Mouse (Mus musculus): ENCODE results near the gene Iqschfp. TPM values are rescaled to one million over a fixed set of nuclear protein-coding genes. Genes with fewer than 3 reads are reported as not detected.

Iqschfp gene
- polyA plus RNA-seq, 1 experiment from 2014 or later: not detected

DNA sequence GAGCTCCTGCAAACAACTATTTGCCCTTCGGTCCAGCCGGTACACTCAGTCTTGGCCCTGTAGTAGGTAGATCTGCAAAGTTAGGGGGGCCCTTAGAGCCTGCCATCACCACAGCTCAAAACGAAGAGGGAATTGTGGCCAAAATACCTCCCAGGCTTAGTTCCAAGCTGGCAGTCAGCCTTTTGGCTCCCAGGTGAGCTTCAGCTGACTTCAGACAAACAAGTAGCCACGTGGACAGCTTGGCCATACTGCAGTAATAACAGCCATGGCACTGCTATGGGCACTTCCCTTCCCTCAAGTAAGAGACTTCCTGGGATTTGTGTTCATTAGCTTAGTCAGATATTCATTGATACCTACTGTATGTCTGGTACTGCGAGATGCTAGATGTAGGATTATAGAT, 668.0 kb downstream of the Iqschfp start:
- Histone ChIP-seq H3K4me2 (no peak overlapping the region), H3K9ac (ENCODE audit: low read depth, low read length) (no peak overlapping the region), H3K9me3 (ENCODE audit: control insufficient read depth, low read length) (no peaks in the 10 kb centered on the region), H3K27me3 (replicated peaks; ENCODE audit: control insufficient read depth, insufficient read depth, low read length) (no peaks in the 10 kb centered on the region), H3K4me1 (replicated peaks; ENCODE audit: control insufficient read depth, insufficient read depth, low read length) (no peaks in the 10 kb centered on the region; the same call in 1 of the 2 replicates), H3K27ac (ENCODE audit: low read depth, low read length) (no peak overlapping the region), H3K4me3 (ENCODE audit: low read depth, low read length) (no peak overlapping the region), H3K36me3 (ENCODE audit: control insufficient read depth, insufficient read depth, low read length) (no peaks in the 10 kb centered on the region)
- WGBS: 82% methylated on average over 5 of the region's 5 CpGs
- ATAC-seq (replicated peaks; ENCODE audit: low FRiP score): no peak
- DNase-seq (ENCODE audit: low spot score): no peak

DNA sequence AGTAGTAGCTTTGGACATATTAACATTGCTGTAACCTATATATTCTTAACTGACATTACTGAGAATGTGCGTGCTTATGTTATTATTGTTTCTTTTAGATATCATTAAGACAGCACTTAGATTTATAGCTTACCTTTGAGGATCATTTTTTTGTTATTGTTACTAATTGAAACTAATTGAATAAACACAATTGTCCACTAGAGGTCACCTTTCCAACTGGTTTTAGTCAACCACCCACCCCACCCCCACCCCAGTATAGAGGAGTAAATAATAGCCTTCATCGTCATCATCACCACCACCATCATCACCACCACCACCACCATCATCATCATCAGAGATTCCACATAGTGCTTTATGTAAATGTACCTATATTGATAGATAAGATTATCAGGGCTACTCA, 670.8 kb downstream of the Iqschfp start:
- H3K36me3 ChIP-seq (ENCODE audit: control insufficient read depth, insufficient read depth, low read length): no peaks in the 10 kb centered on the region
- no peak overlapping the region for H3K4me2 ChIP-seq
- no peak overlapping the region for H3K27ac ChIP-seq (ENCODE audit: low read depth, low read length)
- no peak overlapping the region for H3K9ac ChIP-seq (ENCODE audit: low read depth, low read length)
- no peak overlapping the region for H3K4me3 ChIP-seq (ENCODE audit: low read depth, low read length)
- ATAC-seq (replicated peaks; ENCODE audit: low FRiP score) (no peak), DNase-seq (ENCODE audit: low spot score) (no peak)
- H3K4me1 ChIP-seq (replicated peaks; ENCODE audit: control insufficient read depth, insufficient read depth, low read length): no peaks in the 10 kb centered on the region; the same call in 1 of the 2 replicates
- H3K27me3 ChIP-seq (replicated peaks; ENCODE audit: control insufficient read depth, insufficient read depth, low read length): no peaks in the 10 kb centered on the region
- H3K9me3 ChIP-seq (ENCODE audit: control insufficient read depth, low read length): no peaks in the 10 kb centered on the region
- WGBS: 65% methylated on average over 2 of the region's 2 CpGs

DNA sequence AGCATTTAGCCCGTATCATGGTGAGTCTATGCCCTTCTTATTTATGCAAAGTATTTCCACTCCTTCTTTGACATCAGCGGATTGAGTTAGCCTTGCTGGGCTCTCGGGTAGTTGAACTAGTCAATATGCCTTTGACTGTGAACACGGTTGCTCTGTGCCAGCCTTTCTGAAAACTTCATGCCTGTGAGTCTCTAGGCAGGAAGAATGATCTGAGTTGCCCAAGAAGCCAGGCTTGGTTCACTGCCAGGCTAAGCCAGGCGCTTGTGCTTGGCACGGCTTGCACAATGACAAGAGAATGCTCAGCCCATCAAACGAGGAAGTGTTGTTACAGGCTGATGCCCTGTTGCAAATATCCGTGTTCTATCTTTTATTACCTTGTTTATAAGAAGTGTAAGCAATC, 671.9 kb downstream of the Iqschfp start:
- no peak overlapping the region for H3K4me2 ChIP-seq
- no peaks in the 10 kb centered on the region for H3K27me3 ChIP-seq (replicated peaks; ENCODE audit: control insufficient read depth, insufficient read depth, low read length)
- no peak for ATAC-seq (replicated peaks; ENCODE audit: low FRiP score)
- H3K4me3 ChIP-seq (ENCODE audit: low read depth, low read length): no peak overlapping the region
- no peak overlapping the region for H3K27ac ChIP-seq (ENCODE audit: low read depth, low read length)
- DNase-seq (ENCODE audit: low spot score): no peak
- 76% methylated on average over 8 of the region's 8 CpGs for WGBS
- no peaks in the 10 kb centered on the region for H3K9me3 ChIP-seq (ENCODE audit: control insufficient read depth, low read length)
- no peak overlapping the region for H3K9ac ChIP-seq (ENCODE audit: low read depth, low read length)
- no peaks in the 10 kb centered on the region for H3K36me3 ChIP-seq (ENCODE audit: control insufficient read depth, insufficient read depth, low read length)
- H3K4me1 ChIP-seq (replicated peaks; ENCODE audit: control insufficient read depth, insufficient read depth, low read length): no peaks in the 10 kb centered on the region; the same call in 1 of the 2 replicates

DNA sequence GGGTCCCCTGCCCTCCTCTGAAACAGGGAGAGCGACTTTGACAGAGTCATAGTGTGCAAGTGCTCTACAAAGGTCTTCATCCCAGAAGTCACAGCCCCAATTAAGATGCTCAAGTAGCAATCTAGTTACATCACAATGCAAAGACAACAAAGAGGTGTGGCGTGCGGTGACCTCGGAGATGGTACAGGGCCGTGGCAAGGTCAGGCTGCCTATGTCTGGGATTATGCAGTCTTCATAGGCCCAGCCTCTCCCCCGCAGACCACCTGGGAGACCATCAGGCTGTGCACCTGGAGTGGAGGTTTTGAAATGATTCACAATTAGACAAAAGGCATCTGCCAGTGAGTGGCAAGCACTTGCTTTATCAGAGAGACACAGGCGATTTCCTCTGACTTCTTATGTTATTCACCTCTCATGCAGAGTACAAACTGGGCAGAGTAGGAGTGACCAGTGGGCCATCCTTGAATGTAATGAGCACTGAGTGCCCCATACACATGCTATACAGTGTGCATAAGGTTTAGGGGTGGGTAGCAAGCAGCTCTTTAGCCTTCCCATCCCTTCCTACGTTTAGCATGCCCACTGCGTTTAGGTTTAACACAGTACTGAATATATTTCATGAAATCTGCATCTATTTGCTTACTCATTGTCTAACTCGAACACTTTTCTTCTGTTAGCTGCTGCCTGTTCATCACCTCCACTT, 673.1 kb downstream of the Iqschfp start:
- Histone ChIP-seq H3K9ac (ENCODE audit: low read depth, low read length) (no peak overlapping the region), H3K27me3 (replicated peaks; ENCODE audit: control insufficient read depth, insufficient read depth, low read length) (no peaks in the 10 kb centered on the region), H3K4me1 (replicated peaks; ENCODE audit: control insufficient read depth, insufficient read depth, low read length) (no peaks in the 10 kb centered on the region), H3K36me3 (ENCODE audit: control insufficient read depth, insufficient read depth, low read length) (no peaks in the 10 kb centered on the region), H3K4me2 (no peak overlapping the region), H3K9me3 (ENCODE audit: control insufficient read depth, low read length) (no peaks in the 10 kb centered on the region), H3K4me3 (ENCODE audit: low read depth, low read length) (no peak overlapping the region), H3K27ac (ENCODE audit: low read depth, low read length) (no peak overlapping the region)
- DNase-seq (ENCODE audit: low spot score) (no peak), ATAC-seq (replicated peaks; ENCODE audit: low FRiP score) (no peak)
- 79% methylated on average over 10 of the region's 10 CpGs for WGBS

DNA sequence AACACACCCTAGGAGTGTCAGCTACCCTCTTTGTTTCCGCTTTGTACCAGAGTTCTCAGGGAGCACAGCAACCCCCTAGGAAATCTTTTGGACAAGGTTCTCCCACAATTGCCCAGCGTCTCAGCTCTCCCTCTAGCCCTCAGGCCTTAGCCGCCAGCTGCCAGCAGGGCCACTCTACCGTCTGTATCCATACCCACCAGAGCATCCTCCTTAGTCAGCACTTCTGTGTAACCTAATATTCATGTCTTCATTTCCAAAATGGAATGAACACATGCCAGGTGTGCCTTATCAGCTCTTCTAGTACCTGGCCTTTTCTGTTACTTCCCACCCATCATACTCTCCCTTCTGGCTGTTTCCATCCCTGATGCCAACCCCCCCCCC, 673.6 kb downstream of the Iqschfp start:
- Histone ChIP-seq H3K27me3 (replicated peaks; ENCODE audit: control insufficient read depth, insufficient read depth, low read length) (no peaks in the 10 kb centered on the region), H3K9me3 (ENCODE audit: control insufficient read depth, low read length) (no peaks in the 10 kb centered on the region), H3K9ac (ENCODE audit: low read depth, low read length) (no peak overlapping the region), H3K4me1 (replicated peaks; ENCODE audit: control insufficient read depth, insufficient read depth, low read length) (no peaks in the 10 kb centered on the region), H3K36me3 (ENCODE audit: control insufficient read depth, insufficient read depth, low read length) (no peaks in the 10 kb centered on the region), H3K4me3 (ENCODE audit: low read depth, low read length) (no peak overlapping the region), H3K27ac (ENCODE audit: low read depth, low read length) (no peak overlapping the region), H3K4me2 (no peak overlapping the region)
- 74% methylated on average over 4 of the region's 4 CpGs for whole genome bisulfite sequencing
- DNase-seq (ENCODE audit: low spot score): no peak
- ATAC-seq (replicated peaks; ENCODE audit: low FRiP score): no peak

DNA sequence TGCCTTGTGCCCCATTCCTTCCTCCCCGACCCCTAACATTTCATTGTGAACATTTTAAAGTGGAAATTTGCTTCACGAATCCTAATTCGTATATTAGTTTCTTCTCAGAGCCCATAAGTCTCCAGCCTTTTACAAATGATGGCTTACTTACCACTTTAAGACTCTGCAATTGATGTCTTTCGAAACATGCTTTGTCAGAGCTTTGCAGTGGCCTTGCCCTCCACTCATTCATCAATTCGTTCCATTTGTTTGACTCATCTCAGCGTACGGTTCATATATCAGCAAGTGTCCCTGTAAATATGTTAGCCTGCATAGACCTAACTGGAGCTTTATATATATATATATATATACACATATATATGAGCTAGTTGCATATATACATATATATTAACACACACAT, 675.5 kb downstream of the Iqschfp start:
- Histone ChIP-seq H3K4me2 (no peak overlapping the region), H3K27me3 (replicated peaks; ENCODE audit: control insufficient read depth, insufficient read depth, low read length) (no peaks in the 10 kb centered on the region), H3K27ac (ENCODE audit: low read depth, low read length) (no peak overlapping the region), H3K4me1 (replicated peaks; ENCODE audit: control insufficient read depth, insufficient read depth, low read length) (no peaks in the 10 kb centered on the region), H3K9ac (ENCODE audit: low read depth, low read length) (no peak overlapping the region), H3K4me3 (ENCODE audit: low read depth, low read length) (no peak overlapping the region), H3K36me3 (ENCODE audit: control insufficient read depth, insufficient read depth, low read length) (no peaks in the 10 kb centered on the region), H3K9me3 (ENCODE audit: control insufficient read depth, low read length) (no peaks in the 10 kb centered on the region)
- whole genome bisulfite sequencing: 78% methylated on average over 7 of the region's 7 CpGs
- DNase-seq (ENCODE audit: low spot score) (no peak), ATAC-seq (replicated peaks; ENCODE audit: low FRiP score) (no peak)

DNA sequence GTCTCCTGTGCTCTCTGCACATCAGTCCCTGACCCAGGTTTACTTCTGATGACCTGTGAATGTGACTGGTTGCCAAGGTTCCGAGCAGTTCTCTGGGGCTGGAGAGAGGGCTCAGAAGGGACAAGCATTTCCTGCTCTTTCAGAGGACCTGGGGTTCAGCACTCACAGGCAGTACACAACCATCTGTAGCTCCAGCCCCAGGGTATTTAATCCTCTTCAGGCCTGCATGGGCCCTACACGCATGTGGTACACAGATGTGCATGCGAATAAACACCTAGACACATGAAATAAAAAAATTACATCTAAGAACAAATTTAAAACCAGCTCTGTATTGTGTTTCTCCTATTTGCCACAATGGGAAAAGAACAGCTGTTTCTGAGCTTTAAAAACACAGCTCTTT, 676.1 kb downstream of the Iqschfp start:
- DNase-seq (ENCODE audit: low spot score): no peak
- no peak for ATAC-seq (replicated peaks; ENCODE audit: low FRiP score)
- no peak overlapping the region for H3K27ac ChIP-seq (ENCODE audit: low read depth, low read length)

DNA sequence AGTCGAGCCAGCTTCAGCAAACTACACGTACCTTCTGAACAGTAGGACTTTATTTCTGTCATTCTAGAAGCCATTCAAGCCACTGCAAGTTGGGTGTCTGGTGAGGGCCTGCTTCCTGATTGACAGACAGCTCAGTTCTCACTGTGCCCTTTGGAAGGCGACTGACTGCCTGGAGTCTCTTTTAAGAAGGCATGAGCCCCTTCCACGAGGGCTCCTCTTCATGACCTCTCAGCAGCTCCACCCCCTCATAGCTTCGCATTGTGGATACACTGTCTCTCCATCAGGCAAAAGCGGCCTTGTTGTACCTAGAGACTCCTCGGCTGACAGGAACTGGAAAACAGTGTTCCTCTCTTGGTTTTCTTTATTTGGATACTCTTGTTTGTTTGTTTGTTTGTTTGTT, 676.7 kb downstream of the Iqschfp start:
- no peak for DNase-seq (ENCODE audit: low spot score)
- H3K4me3 ChIP-seq (ENCODE audit: low read depth, low read length): no peak overlapping the region
- no peak overlapping the region for H3K9ac ChIP-seq (ENCODE audit: low read depth, low read length)
- H3K36me3 ChIP-seq (ENCODE audit: control insufficient read depth, insufficient read depth, low read length): no peaks in the 10 kb centered on the region
- H3K9me3 ChIP-seq (ENCODE audit: control insufficient read depth, low read length): no peaks in the 10 kb centered on the region
- H3K27ac ChIP-seq (ENCODE audit: low read depth, low read length): no peak overlapping the region
- no peaks in the 10 kb centered on the region for H3K4me1 ChIP-seq (replicated peaks; ENCODE audit: control insufficient read depth, insufficient read depth, low read length)
- WGBS: 71% methylated on average over 7 of the region's 7 CpGs
- no peak for ATAC-seq (replicated peaks; ENCODE audit: low FRiP score)
- no peak overlapping the region for H3K4me2 ChIP-seq
- no peaks in the 10 kb centered on the region for H3K27me3 ChIP-seq (replicated peaks; ENCODE audit: control insufficient read depth, insufficient read depth, low read length)

More for the DNA sequence above, 676.1 kb downstream of the Iqschfp start:
- Histone ChIP-seq H3K9me3 (ENCODE audit: control insufficient read depth, low read length) (no peaks in the 10 kb centered on the region), H3K4me1 (replicated peaks; ENCODE audit: control insufficient read depth, insufficient read depth, low read length) (no peaks in the 10 kb centered on the region), H3K27me3 (replicated peaks; ENCODE audit: control insufficient read depth, insufficient read depth, low read length) (no peaks in the 10 kb centered on the region), H3K4me3 (ENCODE audit: low read depth, low read length) (no peak overlapping the region), H3K9ac (ENCODE audit: low read depth, low read length) (no peak overlapping the region), H3K36me3 (ENCODE audit: control insufficient read depth, insufficient read depth, low read length) (no peaks in the 10 kb centered on the region), H3K4me2 (no peak overlapping the region)
- 84% methylated on average over 3 of the region's 3 CpGs for WGBS

DNA sequence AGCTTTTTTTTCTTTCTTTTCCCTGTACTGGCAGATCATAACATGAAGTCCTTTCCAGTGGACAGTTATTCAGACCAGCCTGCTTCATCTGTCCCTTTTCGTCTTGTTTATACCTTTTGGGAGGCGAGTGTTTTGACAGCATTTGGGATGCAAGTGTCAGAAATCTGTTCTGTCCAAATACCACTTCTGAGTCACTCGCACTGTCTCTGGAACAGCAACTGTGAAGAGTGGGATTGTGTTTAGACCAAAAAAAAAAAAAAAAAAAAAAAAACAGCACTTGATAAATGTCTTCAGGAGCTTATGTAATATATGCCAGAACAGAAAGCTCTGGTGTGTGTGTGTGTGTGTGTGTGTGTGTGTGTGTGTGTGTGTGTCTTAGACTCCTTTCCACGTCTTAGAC, 678.3 kb downstream of the Iqschfp start:
- Histone ChIP-seq H3K4me1 (replicated peaks; ENCODE audit: control insufficient read depth, insufficient read depth, low read length) (no peaks in the 10 kb centered on the region), H3K9ac (ENCODE audit: low read depth, low read length) (no peak overlapping the region), H3K4me3 (ENCODE audit: low read depth, low read length) (no peak overlapping the region), H3K9me3 (ENCODE audit: control insufficient read depth, low read length) (no peaks in the 10 kb centered on the region), H3K27me3 (replicated peaks; ENCODE audit: control insufficient read depth, insufficient read depth, low read length) (no peaks in the 10 kb centered on the region), H3K4me2 (no peak overlapping the region), H3K36me3 (ENCODE audit: control insufficient read depth, insufficient read depth, low read length) (no peaks in the 10 kb centered on the region), H3K27ac (ENCODE audit: low read depth, low read length) (no peak overlapping the region)
- ATAC-seq (replicated peaks; ENCODE audit: low FRiP score) (no peak), DNase-seq (ENCODE audit: low spot score) (no peak)
- WGBS: 73% methylated on average over 4 of the region's 4 CpGs
